Mouse (Mus musculus): ENCODE data around the gene Nfkbie. TPM values are rescaled to one million over a fixed set of nuclear protein-coding genes. Genes with fewer than 3 reads are reported as not detected.

Nfkbie gene
- polyA plus RNA-seq, 1 experiment from 2014 or later: 4.8 TPM

DNA sequence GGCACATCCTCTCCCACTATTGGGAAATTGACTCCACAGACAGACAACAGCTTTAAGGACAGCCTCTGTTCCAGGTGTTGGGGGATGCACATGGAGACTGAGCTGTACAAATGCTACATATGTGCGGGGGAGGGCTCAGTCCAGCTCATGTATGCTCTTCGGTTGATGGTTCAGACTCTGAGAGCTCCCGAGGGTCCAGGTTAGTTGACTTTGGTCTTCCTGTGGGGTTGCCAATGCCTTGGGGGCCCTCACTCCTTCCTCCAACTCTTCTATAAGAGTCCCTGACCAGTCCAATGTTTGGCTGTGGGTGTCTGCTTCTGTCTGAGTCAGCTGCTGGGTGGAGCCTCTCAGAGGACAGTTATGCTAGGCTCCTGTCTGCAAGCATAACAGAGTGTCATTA lies 2.4 kb upstream of the Nfkbie start:
- Histone ChIP-seq H3K9me3 (replicated peaks) (no peaks in the 10 kb centered on the region), H3K4me3 (replicated peaks) (no peak overlapping the region), H3K9ac (replicated peaks) (no peak overlapping the region), H3K4me2 (no peak overlapping the region), H3K27ac (replicated peaks) (no peak overlapping the region), H3K4me1 (peaks cover 34% of the 10 kb centered on the region), H3K36me3 (no peaks in the 10 kb centered on the region), H3K27me3 (replicated peaks) (peaks cover 16% of the 10 kb centered on the region)
- WGBS: 81% methylated on average over 3 of the region's 3 CpGs
- no peak for ATAC-seq (ENCODE audit: low FRiP score)

DNA sequence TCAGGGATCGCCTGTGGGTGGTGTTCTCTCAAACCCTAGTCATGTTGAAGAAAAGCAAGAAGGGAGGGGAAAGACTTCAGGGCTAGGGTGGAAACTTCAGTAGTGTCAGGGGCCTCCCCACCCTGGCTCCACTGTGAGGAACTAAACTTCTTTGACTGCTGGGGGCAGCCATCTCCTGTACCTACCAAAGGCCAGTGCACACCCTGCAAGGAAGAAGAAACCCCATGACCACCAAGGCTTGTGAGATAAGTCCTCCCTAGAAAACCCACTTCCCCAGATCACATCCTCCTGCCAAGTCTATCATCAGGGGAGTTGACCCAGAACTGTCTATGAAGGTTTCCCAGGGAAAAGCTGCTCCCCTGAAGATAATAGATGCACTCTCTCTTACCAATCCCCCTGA lies 1.1 kb upstream of the Nfkbie start:
- H3K27ac ChIP-seq (replicated peaks): no peak overlapping the region
- ATAC-seq (ENCODE audit: low FRiP score): no peak
- H3K36me3 ChIP-seq: no peaks in the 10 kb centered on the region
- peaks cover 16% of the 10 kb centered on the region for H3K27me3 ChIP-seq (replicated peaks)
- H3K9me3 ChIP-seq (replicated peaks): no peaks in the 10 kb centered on the region
- H3K4me3 ChIP-seq (replicated peaks): no peak overlapping the region
- 81% methylated on average over 1 of the region's 1 CpGs for WGBS
- H3K4me2 ChIP-seq: no peak overlapping the region
- peaks cover 29% of the 10 kb centered on the region for H3K4me1 ChIP-seq
- no peak overlapping the region for H3K9ac ChIP-seq (replicated peaks)

DNA sequence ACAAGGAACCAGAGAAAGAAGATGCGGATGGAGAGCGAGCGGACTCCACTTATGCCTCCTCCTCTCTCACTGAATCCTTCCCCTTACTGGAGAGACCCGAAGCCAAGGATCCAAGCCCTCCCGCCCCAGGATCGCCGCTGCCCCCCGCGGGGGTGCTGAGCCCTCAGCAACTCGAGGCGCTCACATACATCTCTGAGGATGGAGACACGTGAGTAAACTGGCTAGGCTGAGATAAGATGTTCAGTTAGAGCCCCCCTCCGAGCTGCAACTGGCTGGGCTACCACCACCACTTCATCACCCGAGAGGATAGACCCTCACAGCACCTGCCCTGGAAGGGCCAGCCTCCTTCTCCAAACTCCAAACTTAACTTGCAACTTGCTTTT lies 595 bp downstream of the Nfkbie start:
- no peak for ATAC-seq (ENCODE audit: low FRiP score)
- WGBS: 3% methylated on average over 14 of the region's 14 CpGs
- H3K4me2 ChIP-seq: peak overlapping the region; percentile 99

DNA sequence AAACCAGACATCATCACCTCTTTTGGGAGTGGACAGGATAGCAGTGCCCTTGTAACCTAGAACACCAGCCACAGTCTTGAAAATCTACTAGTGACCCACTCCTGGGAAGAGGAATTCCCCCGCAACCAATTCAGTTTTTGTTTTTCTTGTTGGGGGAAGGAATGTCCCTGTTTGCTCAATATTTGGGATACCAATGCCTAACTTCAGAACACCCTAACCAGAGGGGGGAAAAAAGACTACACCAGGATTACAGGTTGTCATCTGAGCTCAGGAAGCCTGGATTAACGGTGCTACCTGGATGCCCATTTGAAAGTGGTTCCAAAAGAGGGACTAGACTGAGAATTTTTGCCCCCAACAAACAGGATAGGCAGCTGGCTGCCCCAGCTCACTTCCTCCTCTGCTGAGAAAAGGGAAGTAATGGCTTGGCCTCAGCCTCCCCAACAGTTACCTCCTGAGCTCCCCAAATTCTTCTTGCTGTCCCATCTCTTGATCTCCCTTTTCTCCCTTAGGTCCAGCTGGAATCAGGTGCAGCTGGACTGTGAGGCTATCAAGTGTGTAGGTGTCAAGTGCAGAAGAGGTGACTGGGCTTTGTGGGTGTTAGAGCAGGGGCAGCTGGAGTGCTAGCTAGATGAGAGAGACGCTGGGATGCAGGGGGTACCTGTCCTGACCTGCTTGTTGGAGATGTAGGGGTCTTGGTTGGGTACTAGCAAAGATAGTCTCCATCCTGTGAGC lies 1.2 kb downstream of the Nfkbie start:
- Histone ChIP-seq H3K4me2 (peak overlapping the region; percentile 99), H3K4me3 (replicated peaks) (peak overlapping the region; percentile 64), H3K36me3 (no peaks in the 10 kb centered on the region), H3K9me3 (replicated peaks) (no peaks in the 10 kb centered on the region), H3K9ac (replicated peaks) (peak overlapping the region; percentile 74; the same call in 1 of the 2 replicates), H3K4me1 (peaks cover 21% of the 10 kb centered on the region), H3K27ac (replicated peaks) (no peak overlapping the region), H3K27me3 (replicated peaks) (peaks cover 16% of the 10 kb centered on the region)
- ATAC-seq (ENCODE audit: low FRiP score): no peak
- WGBS: 80% methylated on average over 3 of the region's 3 CpGs

More for the DNA sequence above, 595 bp downstream of the Nfkbie start:
- H3K4me1 ChIP-seq: peaks cover 21% of the 10 kb centered on the region
- H3K27ac ChIP-seq (replicated peaks): no peak overlapping the region
- peak overlapping the region; percentile 74 for H3K9ac ChIP-seq (replicated peaks)
- H3K9me3 ChIP-seq (replicated peaks): no peaks in the 10 kb centered on the region
- H3K27me3 ChIP-seq (replicated peaks): peaks cover 16% of the 10 kb centered on the region
- no peaks in the 10 kb centered on the region for H3K36me3 ChIP-seq
- H3K4me3 ChIP-seq (replicated peaks): peak overlapping the region; percentile 64

DNA sequence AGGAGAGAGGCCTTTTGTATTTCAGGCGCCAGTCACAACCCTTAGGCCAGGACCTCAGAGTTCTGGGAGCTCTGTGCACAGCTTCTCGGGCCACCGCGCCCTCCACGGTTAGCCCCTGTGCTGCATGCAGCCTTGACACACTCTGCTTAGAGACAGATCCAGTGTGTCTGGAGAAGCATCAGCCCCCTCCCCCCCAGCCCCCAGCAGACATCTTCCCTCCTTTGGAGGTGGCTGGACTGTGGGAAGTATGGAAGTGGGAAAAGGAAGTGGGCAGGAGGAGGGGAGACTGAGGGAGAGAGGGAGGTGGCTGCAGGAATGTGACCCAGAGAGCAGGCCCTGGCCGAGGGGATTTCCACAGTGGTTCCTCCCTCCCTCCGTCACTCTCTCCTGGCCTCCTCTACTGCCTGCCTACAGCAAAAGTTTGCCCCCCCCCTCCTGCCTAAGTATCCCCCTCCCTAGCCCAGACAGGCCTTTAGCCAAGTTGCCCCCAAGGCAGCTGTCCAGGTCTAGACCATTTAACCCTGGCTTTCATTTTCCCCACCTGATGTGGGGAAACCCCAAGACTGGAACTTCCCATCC lies 1.8 kb downstream of the Nfkbie start:
- Histone ChIP-seq H3K4me2 (0 out of 2 replicates have a peak overlapping the region, but pooled peaks have one; percentile 99), H3K4me1 (peaks cover 17% of the 10 kb centered on the region), H3K27me3 (replicated peaks) (peaks cover 16% of the 10 kb centered on the region), H3K9ac (replicated peaks) (no peak overlapping the region), H3K9me3 (replicated peaks) (no peaks in the 10 kb centered on the region), H3K36me3 (no peaks in the 10 kb centered on the region), H3K27ac (replicated peaks) (no peak overlapping the region), H3K4me3 (replicated peaks) (no peak overlapping the region)
- no peak for ATAC-seq (ENCODE audit: low FRiP score)
- 63% methylated on average over 7 of the region's 7 CpGs for WGBS

DNA sequence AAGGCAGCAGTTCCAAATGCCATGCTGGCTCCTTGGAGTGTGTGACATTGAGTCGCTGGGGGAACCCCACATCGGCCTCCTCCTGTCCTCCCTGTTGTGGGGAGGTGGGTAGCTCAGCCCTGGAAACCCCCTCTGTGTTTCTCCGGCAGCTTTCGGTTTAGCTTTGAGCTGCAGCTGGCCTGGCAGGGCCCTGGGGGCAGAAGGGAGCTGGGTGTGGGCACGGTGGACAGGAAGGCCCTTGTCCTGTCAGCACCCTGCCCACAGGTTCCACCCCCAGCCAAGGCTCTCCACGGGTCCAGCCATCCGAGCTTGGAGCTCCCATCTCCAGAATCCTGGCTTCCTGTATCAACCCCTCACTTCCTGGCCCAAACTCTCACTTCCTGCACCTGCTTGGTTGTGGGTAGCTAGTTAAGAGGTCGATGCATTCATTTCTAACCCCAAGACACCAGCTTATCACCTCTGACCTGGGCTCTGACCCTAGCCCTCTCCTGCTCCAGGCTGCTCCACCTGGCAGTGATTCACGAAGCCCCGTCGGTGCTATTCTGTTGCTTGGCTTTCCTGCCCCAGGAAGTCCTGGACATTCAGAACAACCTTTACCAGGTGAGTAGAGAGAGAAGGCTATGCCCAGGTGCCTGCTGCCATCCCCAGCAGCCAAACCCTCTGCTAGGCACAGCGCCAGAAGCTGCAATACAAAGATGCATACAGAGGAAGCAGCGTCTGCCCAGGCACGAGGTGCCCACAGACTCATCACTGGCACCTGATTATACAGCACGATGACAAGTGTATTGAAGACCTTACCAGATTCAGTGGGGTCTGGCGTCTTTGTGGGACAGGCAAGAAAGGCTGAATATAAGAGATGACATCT lies 2.7 kb downstream of the Nfkbie start:
- no peak overlapping the region for H3K27ac ChIP-seq (replicated peaks)
- no peak overlapping the region for H3K9ac ChIP-seq (replicated peaks)
- H3K4me3 ChIP-seq (replicated peaks): no peak overlapping the region
- WGBS: 76% methylated on average over 16 of the region's 16 CpGs
- ATAC-seq (ENCODE audit: low FRiP score): no peak
- H3K4me1 ChIP-seq: peaks cover 17% of the 10 kb centered on the region
- no peak overlapping the region for H3K4me2 ChIP-seq
- H3K9me3 ChIP-seq (replicated peaks): no peaks in the 10 kb centered on the region
- no peaks in the 10 kb centered on the region for H3K36me3 ChIP-seq
- H3K27me3 ChIP-seq (replicated peaks): peaks cover 13% of the 10 kb centered on the region

DNA sequence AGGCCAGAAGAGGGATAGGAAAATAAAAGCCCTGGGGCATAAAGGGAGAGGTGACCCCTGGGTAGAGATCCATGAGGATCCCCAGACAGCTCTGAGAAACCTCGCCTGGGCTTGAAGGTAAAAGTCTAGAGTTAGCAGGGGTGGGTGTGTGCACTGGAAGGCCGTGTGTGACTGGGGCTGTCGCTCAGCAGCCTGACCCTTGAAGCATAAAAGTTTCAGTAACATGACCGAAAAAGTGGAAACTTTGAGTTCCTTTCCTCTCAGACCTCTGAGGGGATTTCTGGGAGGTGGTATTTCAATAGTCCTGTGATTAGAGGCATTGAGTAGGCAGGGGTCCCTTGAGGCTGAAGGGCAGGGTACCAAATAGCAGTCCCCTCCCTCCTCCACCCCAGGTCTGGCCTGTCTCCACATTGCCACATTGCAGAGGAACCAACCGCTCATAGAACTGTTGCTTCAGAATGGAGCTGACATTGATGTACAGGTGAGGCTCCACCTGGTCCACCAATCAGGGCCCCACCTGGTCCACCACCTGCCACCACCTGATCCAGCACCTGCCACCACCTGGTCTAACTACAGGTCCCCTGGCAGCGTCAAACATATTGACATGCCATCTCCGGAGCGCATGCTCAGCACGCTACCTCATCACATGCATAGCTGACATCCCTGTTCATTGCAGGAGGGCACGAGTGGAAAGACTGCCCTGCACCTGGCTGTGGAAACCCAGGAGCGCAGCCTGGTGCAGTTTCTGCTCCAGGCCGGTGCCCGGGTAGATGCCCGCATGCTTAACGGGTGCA lies 4.4 kb downstream of the Nfkbie start:
- H3K27me3 ChIP-seq (replicated peaks): peaks cover 11% of the 10 kb centered on the region
- H3K9ac ChIP-seq (replicated peaks): no peak overlapping the region
- 92% methylated on average over 15 of the region's 15 CpGs for WGBS
- H3K4me1 ChIP-seq: peaks cover 24% of the 10 kb centered on the region
- H3K27ac ChIP-seq (replicated peaks): no peak overlapping the region
- H3K4me3 ChIP-seq (replicated peaks): no peak overlapping the region
- ATAC-seq (ENCODE audit: low FRiP score): no peak
- H3K9me3 ChIP-seq (replicated peaks): no peaks in the 10 kb centered on the region
- no peak overlapping the region for H3K4me2 ChIP-seq
- H3K36me3 ChIP-seq: no peaks in the 10 kb centered on the region

DNA sequence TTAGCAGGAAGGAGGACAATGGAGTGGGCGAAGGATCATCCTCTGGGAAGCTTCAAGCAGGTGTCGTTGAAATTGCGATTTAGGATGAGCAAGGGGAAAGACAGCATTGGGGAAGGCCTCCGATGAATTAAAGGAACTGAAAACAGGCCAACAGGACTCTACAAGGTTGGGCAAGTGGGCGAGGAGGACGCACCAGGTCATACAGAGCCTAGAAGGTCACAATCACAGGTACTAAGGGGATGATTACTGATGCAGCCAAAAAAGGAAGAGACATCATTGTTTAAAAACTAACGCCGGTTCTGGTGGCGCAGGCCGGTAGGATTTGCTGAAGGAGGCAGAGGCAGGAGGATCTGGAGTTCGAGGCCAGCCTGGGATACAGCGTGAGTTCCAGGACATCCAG lies 7.7 kb downstream of the Nfkbie start:
- H3K27ac ChIP-seq (replicated peaks): peak overlapping the region; percentile 88; the same call in 1 of the 2 replicates
- no peak overlapping the region for H3K9ac ChIP-seq (replicated peaks)
- H3K4me2 ChIP-seq: peak overlapping the region; percentile 96
- no peaks in the 10 kb centered on the region for H3K27me3 ChIP-seq (replicated peaks)
- H3K4me1 ChIP-seq: peaks cover 35% of the 10 kb centered on the region
- no peaks in the 10 kb centered on the region for H3K9me3 ChIP-seq (replicated peaks)
- H3K4me3 ChIP-seq (replicated peaks): peak overlapping the region; percentile 83; the same call in 1 of the 2 replicates
- 83% methylated on average over 12 of the region's 12 CpGs for WGBS
- ATAC-seq (ENCODE audit: low FRiP score): no peak
- H3K36me3 ChIP-seq: peaks cover 29% of the 10 kb centered on the region

DNA sequence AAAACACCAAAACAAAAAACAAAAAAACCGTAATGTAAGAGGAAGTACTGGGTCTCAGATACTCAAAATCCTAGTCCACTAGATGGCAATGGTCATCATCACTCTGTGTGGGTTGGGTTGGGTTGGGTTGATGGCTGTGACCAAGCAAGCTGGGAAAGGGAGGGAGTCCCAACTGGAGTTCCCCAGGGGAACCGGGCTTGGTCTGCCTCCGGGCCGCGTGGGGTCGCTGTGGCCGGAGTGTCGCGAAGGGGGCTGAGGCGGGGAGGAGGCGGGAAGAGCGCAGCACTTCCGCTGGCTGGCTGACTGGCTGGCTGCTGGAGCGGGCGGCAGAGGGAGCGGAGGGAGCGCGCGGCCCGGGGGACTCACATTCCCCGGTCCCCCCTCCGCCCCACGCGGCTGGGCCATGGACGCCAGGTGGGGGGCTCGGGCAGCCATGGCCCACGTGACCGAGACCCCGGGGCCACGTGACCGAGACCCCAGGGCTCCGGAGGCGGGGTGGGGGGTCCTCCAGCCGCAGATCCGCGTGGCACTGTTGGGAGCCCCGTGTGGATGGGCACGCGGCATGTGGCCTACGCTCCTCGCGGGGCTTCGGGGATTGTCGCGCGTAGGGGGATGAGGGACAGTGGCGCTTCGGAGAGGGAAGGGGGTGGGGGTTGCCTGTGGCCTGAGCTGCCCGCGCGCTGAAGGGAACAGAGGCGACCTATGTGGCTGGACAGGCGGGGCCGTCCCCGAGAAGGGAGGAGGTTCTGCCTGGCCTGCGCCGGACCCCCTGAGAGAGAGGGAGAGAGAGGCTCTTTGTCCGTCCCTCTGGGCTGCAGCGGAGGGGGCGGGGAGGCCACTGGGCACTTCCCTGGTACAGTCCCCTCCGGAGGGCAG lies 8.4 kb downstream of the Nfkbie start, which contains the start of gene Slc35b2:
Slc35b2 (plus strand) TSS at position 220 of the 876 bp plus-strand sequence.
- Histone ChIP-seq H3K4me1 (peaks cover 41% of the 10 kb centered on the region), H3K27me3 (replicated peaks) (no peaks in the 10 kb centered on the region), H3K27ac (replicated peaks) (peak within 1 kb of the TSS; percentile 88), H3K9me3 (replicated peaks) (no peaks in the 10 kb centered on the region), H3K4me2 (peak within 1 kb of the TSS; percentile 96), H3K9ac (replicated peaks) (peak within 1 kb of the TSS; percentile 91), H3K36me3 (peaks cover 36% of the 10 kb centered on the region), H3K4me3 (replicated peaks) (peak within 1 kb of the TSS; percentile 83)
- ATAC-seq (ENCODE audit: low FRiP score): peak; percentile 87
- under 1% methylated on average over 59 of the region's 61 CpGs for WGBS

DNA sequence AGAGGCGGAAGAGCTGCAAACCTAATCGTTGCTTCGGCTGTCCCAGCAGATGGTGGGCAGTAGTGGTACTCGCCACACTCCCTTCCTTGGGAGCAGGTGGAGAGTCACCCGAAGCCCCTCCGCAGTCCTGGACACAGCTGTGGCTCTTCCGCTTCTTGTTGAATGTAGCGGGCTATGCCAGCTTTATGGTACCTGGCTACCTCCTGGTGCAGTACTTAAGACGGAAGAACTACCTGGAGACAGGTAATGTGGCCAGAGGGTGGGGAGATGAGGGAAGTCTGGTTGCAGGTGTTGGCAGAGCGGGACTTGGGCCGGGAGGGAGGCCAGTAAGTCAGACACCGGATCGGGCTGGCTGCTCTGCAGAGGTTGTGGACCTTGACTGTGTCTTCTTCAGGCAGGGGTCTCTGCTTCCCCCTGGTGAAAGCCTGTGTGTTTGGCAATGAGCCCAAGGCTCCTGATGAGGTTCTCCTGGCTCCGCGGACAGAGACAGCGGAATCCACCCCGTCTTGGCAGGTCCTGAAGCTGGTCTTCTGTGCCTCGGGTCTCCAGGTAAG lies 9.1 kb downstream of the Nfkbie start:
- 9% methylated on average over 18 of the region's 18 CpGs for WGBS
- H3K4me2 ChIP-seq: peak overlapping the region; percentile 96

More for the DNA sequence above, 9.1 kb downstream of the Nfkbie start:
- no peak; the same call in 1 of the 2 replicates for ATAC-seq (ENCODE audit: low FRiP score)
- H3K36me3 ChIP-seq: peaks cover 43% of the 10 kb centered on the region
- peak overlapping the region; percentile 91 for H3K9ac ChIP-seq (replicated peaks)
- peak overlapping the region; percentile 88 for H3K27ac ChIP-seq (replicated peaks)
- no peaks in the 10 kb centered on the region for H3K9me3 ChIP-seq (replicated peaks)
- H3K27me3 ChIP-seq (replicated peaks): no peaks in the 10 kb centered on the region
- peak overlapping the region; percentile 83 for H3K4me3 ChIP-seq (replicated peaks)
- H3K4me1 ChIP-seq: peaks cover 48% of the 10 kb centered on the region
